Mouse (Mus musculus) layer of hippocampus, adult 6 months (tissue): ENCODE data around the gene Hand1. TPM values are rescaled to one million over a fixed set of nuclear protein-coding genes. Genes with fewer than 3 reads are reported as not detected.

Experiments used
- long read RNA-seq, 2 experiments: library from polyadenylated mRNA; unstranded; transcript quantifications; one replicate each; pipeline ENCODE4 v2.0.0; 2019 to 2020
- polyA plus RNA-seq: library from polyadenylated mRNA; unstranded; fragments of <200 nt; fragmentation: Nextera tagmentation; gene quantifications from 2 replicates; pipeline ENCODE4 v1.2.3, GENCODE M21; 2021

Hand1 gene
- polyA plus RNA-seq: not detected in 2 replicates
- long read RNA-seq, experiment 1: 0 reads
- long read RNA-seq, experiment 2: 0 reads

GRCm38 (mm10) chr11:57832552-57833201 lies at the start of gene Hand1:
Gene Hand1, minus strand, starts transcription at chr11:57832818.

GRCm38 (mm10) chr11:57800971-57801765 lies 31.4 kb downstream of the Hand1 start, which contains the start of gene Sap30l:
Gene Sap30l, plus strand, starts transcription at chr11:57801637.

Other genes with a start within 250 kb of the Hand1 start
- gene Galnt10, start 187.4 kb downstream of the Hand1 start, polyA plus RNA-seq: 1.0 and 1.1 TPM in 2 replicates
- gene Sap30l, start 31.2 kb downstream of the Hand1 start, polyA plus RNA-seq: 4.7 and 5.8 TPM in 2 replicates
- 4.5 and 4.6 TPM in 2 replicates for gene Larp1, start 176.2 kb upstream of the Hand1 start, polyA plus RNA-seq